Mouse (Mus musculus): ENCODE data around the gene Dkk2.
"Not testable (repeated sequence)": the region's sequence is repeated elsewhere in the genome, so short reads cannot be mapped to it uniquely, and the experiment has no call there.

Gene Dkk2

DNA sequence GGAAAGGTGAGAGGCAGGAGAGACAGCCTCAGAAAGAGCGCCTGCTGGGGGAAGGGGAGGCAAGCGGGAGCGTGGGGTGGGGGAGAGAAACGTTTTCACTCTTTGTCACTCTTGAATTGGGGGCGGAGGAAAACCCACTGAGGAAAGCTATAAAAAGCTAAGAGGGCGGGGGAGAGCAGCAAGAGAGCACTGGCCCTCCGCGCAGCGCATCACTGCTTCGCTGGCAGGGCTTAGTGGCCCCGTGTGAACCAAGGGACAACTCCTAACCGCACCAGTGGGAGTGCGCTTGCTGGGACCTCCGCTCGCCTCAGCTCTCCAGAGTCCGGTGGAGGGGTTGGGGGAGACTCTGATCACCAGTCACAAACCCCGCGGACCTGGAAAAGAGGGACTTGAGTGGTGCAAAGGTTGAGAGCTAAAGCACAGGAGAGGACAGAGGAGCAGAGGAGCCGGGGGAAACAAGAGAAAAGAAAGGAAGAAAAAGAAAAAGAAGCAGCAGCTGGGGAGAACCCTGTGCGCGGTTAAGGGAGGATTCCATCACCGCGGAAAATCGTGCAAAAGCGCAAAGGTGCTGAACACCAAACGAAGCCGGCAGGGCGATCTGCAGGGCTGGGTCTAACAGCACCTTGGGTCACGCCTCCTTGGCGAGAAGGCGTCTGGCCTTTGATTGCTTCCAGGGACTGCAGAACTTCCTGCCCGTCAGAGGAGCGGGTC, at the start of gene Dkk2:
Dkk2 (plus strand) TSS at position 181 of the 711 bp plus-strand sequence.
- in situ Hi-C loops (cut with MseI, MboI) = no loop called here

DNA sequence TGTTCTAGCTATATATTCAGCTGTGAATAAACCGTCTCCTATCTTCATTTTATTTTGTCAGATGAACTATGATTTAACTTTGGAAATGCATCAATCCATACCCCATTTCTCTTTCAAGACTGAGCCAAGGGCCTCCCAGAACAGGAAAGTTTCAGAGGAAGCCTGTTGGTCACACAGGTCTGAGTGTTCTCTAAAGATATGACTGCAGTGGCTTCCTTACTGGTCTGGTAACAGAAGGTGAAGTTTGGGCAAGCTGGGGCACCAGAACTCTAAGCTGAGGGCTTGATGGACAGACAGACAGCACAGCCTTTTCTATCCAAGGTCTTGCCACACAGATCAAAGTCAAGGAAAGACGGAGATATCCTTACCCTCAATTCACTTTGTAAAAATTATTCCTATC, 48.4 kb upstream of the Dkk2 start:
- in situ Hi-C loops (cut with MseI, MboI) = no loop called here

DNA sequence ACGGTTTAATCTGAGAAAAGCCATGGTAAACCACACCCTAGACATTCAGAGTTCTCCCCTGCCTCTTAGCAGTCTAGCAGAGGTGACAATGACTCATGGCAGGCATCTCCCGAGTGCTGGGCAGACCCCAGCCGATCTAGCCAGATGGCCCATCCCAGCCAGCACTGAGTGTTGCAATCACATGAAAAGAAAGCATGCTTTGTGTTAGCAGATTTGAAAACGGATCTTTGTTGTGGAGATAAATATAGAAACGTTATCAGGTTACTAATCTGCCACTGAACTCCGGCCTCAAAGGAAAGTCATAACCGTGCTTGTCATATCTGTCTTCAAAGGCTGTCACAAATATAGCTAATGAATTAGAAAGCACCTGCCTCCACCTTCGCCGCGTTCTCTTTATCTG, 47.4 kb upstream of the Dkk2 start:
- in situ Hi-C loops (cut with MseI, MboI) = no loop called here

DNA sequence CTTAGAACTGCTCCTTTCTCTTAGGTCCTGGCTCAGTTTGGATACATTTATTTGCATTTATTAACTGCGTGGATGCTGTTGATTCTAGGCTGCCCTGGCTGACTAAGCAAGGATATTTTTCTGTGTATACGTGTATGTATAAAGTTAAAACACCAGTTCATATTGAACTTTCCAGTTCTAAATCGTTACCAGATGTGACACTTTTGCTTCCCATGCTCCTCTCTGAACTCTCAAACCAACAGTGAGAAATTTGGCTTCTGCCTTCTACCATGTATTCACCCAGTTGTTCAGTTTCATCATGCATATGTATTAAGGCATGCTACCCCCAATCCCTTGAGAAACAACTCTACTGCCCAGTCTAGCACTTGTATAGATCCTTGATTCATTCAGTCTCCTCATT, 45.0 kb upstream of the Dkk2 start:
- in situ Hi-C loops (cut with MseI, MboI) = no loop called here

- in situ Hi-C loops (cut with MseI, MboI) = no loop called here
These were observed 34.1 kb upstream of the Dkk2 start for GRCm38 (mm10) chr3:132050884-132051457.

- in situ Hi-C loops (cut with MseI, MboI) = not testable (repeated sequence)
These were observed 22.3 kb upstream of the Dkk2 start for GRCm38 (mm10) chr3:132062816-132063215.

- in situ Hi-C loops (cut with MseI, MboI) = no loop called here
These were observed 21.7 kb upstream of the Dkk2 start for GRCm38 (mm10) chr3:132063374-132063773.

- in situ Hi-C loops (cut with MseI, MboI) = no loop called here
These were observed 21.1 kb upstream of the Dkk2 start for GRCm38 (mm10) chr3:132063966-132064365.

- in situ Hi-C loops (cut with MseI, MboI) = no loop called here
These were observed 20.2 kb upstream of the Dkk2 start for GRCm38 (mm10) chr3:132064920-132065319.

- in situ Hi-C loops (cut with MseI, MboI) = loop anchor here in 1 of 2 experiments (10.0 kb wide), 1 partner anchor 96 kb away; no protein-coding TSS in a partner anchor
These were observed 14.1 kb upstream of the Dkk2 start for GRCm38 (mm10) chr3:132070949-132071348.

DNA sequence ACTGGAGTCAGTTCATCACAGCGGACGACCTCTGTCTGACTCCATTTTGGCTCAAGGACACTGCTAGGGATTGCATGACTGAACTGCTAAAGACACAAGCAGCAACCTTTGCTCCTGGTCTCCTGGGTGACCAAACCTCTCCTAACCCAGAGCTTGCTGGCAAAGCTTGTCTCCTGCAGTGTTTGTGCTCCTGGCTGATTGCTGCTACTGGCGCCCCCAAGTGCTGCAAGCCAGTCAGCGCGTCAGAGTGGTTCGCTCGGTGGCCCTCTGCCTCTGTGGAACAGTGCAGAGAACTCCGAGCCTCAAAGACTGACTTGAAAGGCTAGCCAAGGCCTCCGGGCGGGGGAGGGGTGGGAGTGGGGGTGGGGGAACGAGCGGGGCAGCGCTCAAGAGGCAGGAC, 1.1 kb upstream of the Dkk2 start:
- in situ Hi-C loops (cut with MseI, MboI) = no loop called here

DNA sequence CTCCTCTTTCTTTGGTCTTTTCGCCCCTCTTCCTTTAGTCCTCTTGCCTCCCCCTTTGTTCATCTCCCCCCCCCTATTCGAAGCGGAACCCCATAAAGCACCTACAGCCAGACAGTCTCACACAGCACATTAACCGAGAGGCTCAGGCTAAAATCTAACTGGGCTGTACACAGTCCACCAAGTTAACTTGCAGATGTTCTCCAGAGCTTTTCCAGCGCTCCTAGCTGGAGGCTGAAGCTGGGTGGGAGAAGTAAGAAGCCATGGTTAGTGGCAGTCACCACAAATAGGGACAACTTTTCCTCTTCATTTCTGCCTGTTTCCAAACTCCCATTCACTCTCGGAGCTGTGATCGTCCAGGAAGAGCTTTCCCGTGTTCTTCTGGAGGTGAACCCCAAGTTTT, 412 bp upstream of the Dkk2 start:
- in situ Hi-C loops (cut with MseI, MboI) = no loop called here

DNA sequence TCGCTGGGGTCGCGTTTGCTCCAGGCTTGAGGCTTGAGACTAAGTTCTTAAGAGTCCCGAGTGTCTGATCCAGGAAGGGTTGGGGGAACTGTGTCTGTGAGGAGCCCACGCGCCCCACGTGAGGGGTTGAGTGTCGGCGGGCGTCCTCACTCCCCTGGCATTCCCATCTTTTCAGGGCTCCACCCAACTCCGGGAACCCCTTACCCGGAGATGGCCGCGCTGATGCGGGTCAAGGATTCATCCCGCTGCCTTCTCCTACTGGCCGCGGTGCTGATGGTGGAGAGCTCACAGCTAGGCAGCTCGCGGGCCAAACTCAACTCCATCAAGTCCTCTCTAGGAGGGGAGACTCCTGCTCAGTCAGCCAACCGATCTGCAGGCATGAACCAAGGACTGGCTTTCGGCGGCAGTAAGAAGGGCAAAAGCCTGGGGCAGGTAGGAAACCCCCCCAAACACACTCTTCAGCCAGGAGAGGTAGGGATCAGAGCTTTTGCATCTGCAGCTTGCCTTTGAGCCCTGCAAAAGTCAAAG, 795 bp downstream of the Dkk2 start:
- in situ Hi-C loops (cut with MseI, MboI) = no loop called here

DNA sequence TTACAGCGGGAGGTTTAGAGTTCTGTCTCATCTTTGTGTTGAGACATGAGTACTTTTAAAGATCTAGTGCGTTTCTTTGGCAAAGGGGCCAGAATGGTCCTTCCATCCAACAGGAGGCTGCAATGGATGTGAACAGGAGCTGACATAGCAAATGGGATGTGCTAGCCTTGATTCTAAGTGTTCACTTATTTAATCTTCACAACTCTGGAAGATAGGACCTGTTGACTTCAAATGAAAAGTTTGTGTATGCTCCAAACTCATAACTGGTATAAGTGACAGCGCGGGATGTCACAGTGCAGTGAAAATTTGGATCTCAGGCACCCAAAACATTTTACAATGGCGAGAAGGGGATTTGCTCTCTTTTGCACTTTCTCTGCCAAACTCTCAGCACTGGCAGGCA, 1.4 kb downstream of the Dkk2 start:
- in situ Hi-C loops (cut with MseI, MboI) = no loop called here

GRCm38 (mm10) chr3:132087011-132087486, 2.0 kb downstream of the Dkk2 start:
- in situ Hi-C loops (cut with MseI, MboI) = no loop called here

GRCm38 (mm10) chr3:132092983-132093382, 7.9 kb downstream of the Dkk2 start:
- in situ Hi-C loops (cut with MseI, MboI) = no loop called here

- in situ Hi-C loops (cut with MseI, MboI) = no loop called here
These were observed 11.2 kb downstream of the Dkk2 start for GRCm38 (mm10) chr3:132096296-132096695.

DNA sequence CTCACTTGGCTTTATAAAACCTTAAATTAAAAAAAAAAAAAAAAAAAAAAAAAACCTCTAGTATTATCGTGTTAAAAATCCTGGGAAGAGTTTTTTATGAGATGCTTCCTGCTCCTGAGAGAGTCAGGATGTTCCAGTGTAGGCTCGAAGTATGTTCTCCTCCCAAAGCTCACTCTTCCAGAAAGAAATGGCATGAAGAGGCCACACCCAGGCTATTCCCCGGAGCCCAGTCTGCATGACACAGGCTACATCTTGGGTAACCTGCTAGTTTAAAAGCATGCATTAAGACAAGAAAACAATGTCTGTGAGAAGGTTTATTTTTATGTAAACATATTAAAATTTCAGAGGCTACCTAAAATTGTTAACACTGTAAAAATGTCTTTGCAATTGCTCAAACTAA, 15.7 kb downstream of the Dkk2 start:
- in situ Hi-C loops (cut with MseI, MboI) = no loop called here

- in situ Hi-C loops (cut with MseI, MboI) = no loop called here
These were observed 17.9 kb downstream of the Dkk2 start for GRCm38 (mm10) chr3:132103020-132103419.

GRCm38 (mm10) chr3:132103454-132103853, 18.4 kb downstream of the Dkk2 start:
- in situ Hi-C loops (cut with MseI, MboI) = no loop called here

- in situ Hi-C loops (cut with MseI, MboI) = no loop called here
These were observed 30.9 kb downstream of the Dkk2 start for GRCm38 (mm10) chr3:132115772-132116511.

- in situ Hi-C loops (cut with MseI, MboI) = no loop called here
These were observed 36.3 kb downstream of the Dkk2 start for GRCm38 (mm10) chr3:132121344-132121743.

Data from mouse trophoblast stem cell (cell line).